Mouse (Mus musculus) testis, adult 2 months (tissue): ENCODE results near the gene Usp47.

Experiments used
- CTCF ChIP-seq: fragments of 200-500 bp; IDR thresholded peaks from 2 replicates; pipeline ENCODE4 v1.5.1; 2012; ENCODE audit warnings: low read depth, mild to moderate bottlenecking, inconsistent platforms, low read length, moderate library complexity; ENCODE audit not compliant: control insufficient read depth, insufficient read depth, insufficient replicate concordance
- POLR2A ChIP-seq: fragments of 200-500 bp; IDR thresholded peaks from 2 replicates; pipeline ENCODE4 v1.6.1; 2012; ENCODE audit warnings: low read depth, mild to moderate bottlenecking, inconsistent platforms, low read length, moderate library complexity; ENCODE audit not compliant: control insufficient read depth

- TF ChIP-seq CTCF = no peak
- TF ChIP-seq POLR2A = no peak
These were observed 125.8 kb downstream of the Usp47 start for GRCm38 (mm10) chr7:112149113-112149512.
